Mouse (Mus musculus) erythroblast, embryonic 14.5 days (primary cell): ENCODE measurements around the gene Prss38.

ENCODE experiments used
- GATA1 ChIP-seq: IDR thresholded peaks from 2 replicates; pipeline ENCODE4 v1.6.1; 2012; ENCODE audit warnings: low read length, inconsistent platforms, mixed read lengths
- TAL1 ChIP-seq: IDR thresholded peaks from 3 replicates; pipeline ENCODE4 v1.6.1; 2012; ENCODE audit warnings: low read length, inconsistent platforms, mixed read lengths

- no peak for TF ChIP-seq GATA1
- TF ChIP-seq TAL1 = no peak
Observed at GRCm38 (mm10) chr11:59390470-59390869, 15.0 kb upstream of the Prss38 start.
